Mouse (Mus musculus): Measurements from ENCODE around the gene Ptgds. TPM values are rescaled to one million over a fixed set of nuclear protein-coding genes. Genes with fewer than 3 reads are reported as not detected.

The Ptgds gene
- total RNA-seq, 2 experiments from 2014 or later, result 1.3 to 1.4 TPM

GRCm38 (mm10) chr2:25425481-25425880 is 44.4 kb downstream of the Ptgds start:
- intact Hi-C loops (cut with DNase I; ENCODE audit: low total_unique reads), result no loop called here
- DNase-seq, result no peak

GRCm38 (mm10) chr2:25423626-25424025 is 46.2 kb downstream of the Ptgds start:
- intact Hi-C loops (cut with DNase I; ENCODE audit: low total_unique reads), result loop anchor here (5.0 kb wide), 1 partner anchor 59 kb away; no protein-coding TSS in a partner anchor

GRCm38 (mm10) chr2:25422587-25423410 is 47.0 kb downstream of the Ptgds start, which contains the start of gene Fut7:
TSS of gene Fut7 (plus strand) at chr2:25423267.
- DNase-seq, result no peak

More at GRCm38 (mm10) chr2:25423626-25424025, 46.2 kb downstream of the Ptgds start:
- DNase-seq, result no peak

GRCm38 (mm10) chr2:25421896-25422295 is 48.0 kb downstream of the Ptgds start:
- intact Hi-C loops (cut with DNase I; ENCODE audit: low total_unique reads), result loop anchor here (5.0 kb wide), 1 partner anchor 60 kb away; no protein-coding TSS in a partner anchor
- DNase-seq, result no peak

More at GRCm38 (mm10) chr2:25422587-25423410, 47.0 kb downstream of the Ptgds start, which contains the start of gene Fut7:
- intact Hi-C loops (cut with DNase I; ENCODE audit: low total_unique reads), result loop anchor here (5.0 kb wide), 1 partner anchor 60 kb away; no protein-coding TSS in a partner anchor

GRCm38 (mm10) chr2:25417426-25417825 is 52.4 kb downstream of the Ptgds start:
- DNase-seq, result no peak
- intact Hi-C loops (cut with DNase I; ENCODE audit: low total_unique reads), result no loop called here

Small RNAs within 50 kb of the gene (microRNA-seq; reads per million reads assigned to microRNA genes)
- 0 to 0.50 reads per million in 2 experiments for gene Mir3087

Other genes with a start within 250 kb of the Ptgds start
- 100 to 1,000 TPM; 291 to 431 TPM for gene Tubb4b, start 245.3 kb downstream of the Ptgds start, total RNA-seq (2021)
- not detected for gene Slc34a3, start 235.7 kb downstream of the Ptgds start, total RNA-seq (2021)
- not detected for gene Rnf224, start 233.3 kb downstream of the Ptgds start, total RNA-seq (2021)
- 1 to 10 TPM in 1 of 2 experiments, under 1 TPM in 1; 0.66 to 1.4 TPM for gene Rnf208, start 227.8 kb downstream of the Ptgds start, total RNA-seq (2021)
- gene Cysrt1, start 227.6 kb downstream of the Ptgds start, total RNA-seq (2021), result not detected
- 1 to 10 TPM in 1 of 2 experiments, not detected in 1; 1.5 TPM for gene AL732309.1, start 223.2 kb downstream of the Ptgds start, total RNA-seq (2021)
- 10 to 100 TPM; 13.5 to 13.6 TPM for gene Tmem203, start 214.6 kb downstream of the Ptgds start, total RNA-seq (2021)
- 1 to 10 TPM; 2.8 to 5.0 TPM for gene Tprn, start 207.4 kb downstream of the Ptgds start, total RNA-seq (2021)
- gene Ssna1, start 197.6 kb downstream of the Ptgds start, total RNA-seq (2021), result 10 to 100 TPM; 28.9 to 34.2 TPM
- gene Anapc2, start 197.6 kb downstream of the Ptgds start, total RNA-seq (2021), result 10 to 100 TPM; 29.7 to 31.0 TPM
- gene Tmem210, start 181.9 kb downstream of the Ptgds start, total RNA-seq (2021), result not detected
- gene Lrrc26, start 180.1 kb downstream of the Ptgds start, total RNA-seq (2021), result not detected
- gene Grin1, start 150.9 kb downstream of the Ptgds start, total RNA-seq (2021), result under 1 TPM in 1 of 2 experiments, not detected in 1; 0.22 TPM
- 10 to 100 TPM; 16.7 to 17.0 TPM for gene Man1b1, start 137.7 kb downstream of the Ptgds start, total RNA-seq (2021)
- 1 to 10 TPM; 6.0 to 6.6 TPM for gene Dpp7, start 113.7 kb downstream of the Ptgds start, total RNA-seq (2021)
- gene Uap1l1, start 104.4 kb downstream of the Ptgds start, total RNA-seq (2021), result 1 to 10 TPM; 5.2 to 5.8 TPM
- 1 to 10 TPM; 1.2 to 1.6 TPM for gene Sapcd2, start 97.7 kb downstream of the Ptgds start, total RNA-seq (2021)
- 10 to 100 TPM; 19.0 to 25.2 TPM for gene Entpd2, start 74.2 kb downstream of the Ptgds start, total RNA-seq (2021)
- gene Npdc1, start 70.7 kb downstream of the Ptgds start, total RNA-seq (2021), result 10 to 100 TPM; 24.0 to 28.1 TPM
- not detected for gene Fut7, start 46.8 kb downstream of the Ptgds start, total RNA-seq (2021)
- 10 to 100 TPM in 1 of 2 experiments, 1 to 10 TPM in 1; 9.2 to 11.6 TPM for gene Abca2, start 41.3 kb downstream of the Ptgds start, total RNA-seq (2021)
- not detected for gene Clic3, start 13.2 kb downstream of the Ptgds start, total RNA-seq (2021)
- gene Paxx, start 9.0 kb downstream of the Ptgds start, total RNA-seq (2021), result 10 to 100 TPM; 15.7 to 18.9 TPM
- not detected for gene Lcn12, start 23.9 kb upstream of the Ptgds start, total RNA-seq (2021)
- 10 to 100 TPM; 68.6 to 70.5 TPM for gene Fbxw5, start 30.7 kb upstream of the Ptgds start, total RNA-seq (2021)
- under 1 TPM; 0.91 to 0.98 TPM for gene C8g, start 31.7 kb upstream of the Ptgds start, total RNA-seq (2021)
- 10 to 100 TPM in 1 of 2 experiments, 1 to 10 TPM in 1; 9.7 to 13.3 TPM for gene Traf2, start 76.9 kb upstream of the Ptgds start, total RNA-seq (2021)
- 100 to 1,000 TPM; 164 to 173 TPM for gene Edf1, start 87.8 kb upstream of the Ptgds start, total RNA-seq (2021)
- under 1 TPM; 0.68 to 0.80 TPM for gene Mamdc4, start 104.8 kb upstream of the Ptgds start, total RNA-seq (2021)
- 10 to 100 TPM; 42.6 to 44.8 TPM for gene Phpt1, start 105.2 kb upstream of the Ptgds start, total RNA-seq (2021)
- gene Ajm1, start 111.7 kb upstream of the Ptgds start, total RNA-seq (2021), result under 1 TPM in 1 of 2 experiments, not detected in 1; 0.10 TPM
- 10 to 100 TPM; 39.5 to 41.0 TPM for gene Rabl6, start 138.5 kb upstream of the Ptgds start, total RNA-seq (2021)
- not detected for gene Ccdc183, start 147.6 kb upstream of the Ptgds start, total RNA-seq (2021)
- gene Tmem141, start 152.0 kb upstream of the Ptgds start, total RNA-seq (2021), result 10 to 100 TPM; 12.1 to 14.3 TPM
- 1 to 10 TPM; 5.7 to 6.2 TPM for gene Fcna, start 158.0 kb upstream of the Ptgds start, total RNA-seq (2021)
- gene Lcn8, start 183.1 kb upstream of the Ptgds start, total RNA-seq (2021), result 10 to 100 TPM; 31.0 to 33.3 TPM
- gene Lcn5, start 187.9 kb upstream of the Ptgds start, total RNA-seq (2021), result not detected
- gene Lcn6, start 206.7 kb upstream of the Ptgds start, total RNA-seq (2021), result not detected
- not detected for gene Lcn10, start 212.7 kb upstream of the Ptgds start, total RNA-seq (2021)
- not detected for gene Obp2a, start 230.0 kb upstream of the Ptgds start, total RNA-seq (2021)
- 10 to 100 TPM; 10.9 to 15.5 TPM for gene Bmyc, start 236.7 kb upstream of the Ptgds start, total RNA-seq (2021)